Mouse (Mus musculus): Measurements from ENCODE around the gene Map4k5.

Map4k5 gene

DNA sequence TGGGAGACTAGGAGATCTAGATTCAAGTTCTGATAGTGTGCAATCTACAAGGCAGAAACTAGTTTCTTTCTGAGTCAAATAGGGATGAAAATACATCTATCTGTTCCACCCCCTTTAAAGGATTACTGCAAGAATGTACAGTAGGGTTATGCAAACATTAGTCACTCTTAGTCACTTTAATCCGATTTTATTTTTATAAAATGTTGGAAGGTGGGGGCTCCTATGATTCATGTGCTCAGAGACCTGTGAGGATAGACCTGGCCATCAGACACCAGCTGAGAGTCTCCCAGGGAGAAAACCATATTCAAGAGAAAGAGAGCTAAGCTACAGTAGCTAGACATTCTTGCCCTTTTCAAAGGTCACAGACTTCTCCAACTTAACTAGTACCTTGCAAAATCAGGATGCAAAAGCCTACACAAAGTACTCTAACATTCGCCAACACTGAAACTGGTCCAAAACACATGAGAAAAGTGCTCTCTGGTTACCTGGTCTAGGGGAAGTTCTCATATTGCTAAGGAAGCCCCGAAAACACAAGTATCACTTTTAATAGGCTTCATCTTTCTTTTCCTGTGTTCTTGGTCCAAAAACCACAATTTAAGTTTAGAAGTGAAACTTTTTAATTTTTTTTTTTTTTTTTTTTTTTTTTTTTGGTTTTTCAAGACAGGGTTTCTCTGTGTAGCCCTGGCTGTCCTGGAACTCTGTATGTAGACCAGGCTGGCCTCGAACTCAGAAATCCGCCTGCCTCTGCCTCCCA is 7.7 kb downstream of the Map4k5 start:
- DNase-seq = no peak

DNA sequence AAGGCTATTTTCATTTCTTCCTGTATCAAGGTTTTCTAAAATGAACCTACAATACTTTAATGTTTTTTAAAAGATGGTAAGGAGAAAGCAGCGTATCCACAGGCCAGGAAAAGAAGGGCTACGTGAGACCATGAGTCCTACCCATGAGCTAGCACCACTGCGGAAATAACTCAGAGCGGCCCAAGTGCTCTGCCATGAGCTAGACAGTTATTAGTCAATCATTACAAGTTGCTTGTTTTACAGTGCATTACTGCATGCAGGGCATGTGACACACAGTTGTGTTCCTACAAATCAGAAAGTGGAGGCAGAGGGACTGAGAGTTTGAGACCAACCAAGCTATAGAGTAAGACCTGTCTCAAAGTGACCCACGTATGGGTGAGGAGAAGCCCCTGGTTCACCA is 8.9 kb downstream of the Map4k5 start:
- no peak for DNase-seq

GRCm38 (mm10) chr12:69881198-69881905 is 11.6 kb downstream of the Map4k5 start:
- no peak for DNase-seq

DNA sequence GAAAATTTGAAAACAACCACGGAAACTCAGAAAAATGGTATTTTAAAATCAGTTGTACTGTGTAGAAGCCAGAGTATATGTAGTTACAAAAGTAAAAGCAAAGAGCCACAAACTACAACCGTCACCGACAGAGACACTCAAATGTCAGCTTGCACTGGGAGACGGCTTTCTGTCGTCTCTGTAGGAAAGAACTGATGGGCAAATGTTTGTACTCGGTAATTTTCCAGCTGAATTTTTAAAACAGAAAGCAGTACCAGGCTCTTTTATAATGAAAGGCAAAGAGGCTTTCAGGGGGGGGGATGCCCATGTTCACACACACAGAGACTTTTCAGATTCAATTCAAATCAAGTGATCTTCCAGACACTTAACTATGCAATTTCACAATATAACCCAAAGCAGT is 13.3 kb downstream of the Map4k5 start:
- DNase-seq = no peak

- DNase-seq = no peak
Observed at GRCm38 (mm10) chr12:69879172-69879665, 13.8 kb downstream of the Map4k5 start.

DNA sequence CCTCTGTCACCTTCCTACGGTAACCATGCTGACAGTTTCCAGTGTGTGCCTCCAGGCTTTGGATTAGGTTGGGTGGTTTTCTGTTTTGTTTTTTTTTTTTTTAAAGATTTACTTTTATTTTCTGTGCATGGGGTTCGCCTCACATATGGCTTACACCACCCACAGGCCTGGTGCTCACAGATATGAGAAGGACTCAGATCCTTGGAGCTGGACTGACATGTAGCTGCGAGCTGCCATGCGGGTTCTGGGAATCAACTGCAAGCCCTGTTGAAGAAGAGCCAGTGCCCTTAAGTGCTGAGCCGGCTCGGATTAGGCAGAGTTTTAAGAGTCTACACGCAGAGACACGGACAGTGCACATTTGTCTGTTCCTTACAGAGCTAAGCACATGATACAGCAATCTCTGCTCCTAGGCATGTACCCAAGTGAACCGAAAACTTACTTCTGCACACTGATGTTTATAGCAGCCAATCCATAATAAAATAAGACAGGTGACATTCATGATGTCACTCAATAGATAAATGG is 15.1 kb downstream of the Map4k5 start:
- DNase-seq = no peak

- DNase-seq = no peak
Observed at GRCm38 (mm10) chr12:69871632-69872031, 21.4 kb downstream of the Map4k5 start.

DNA sequence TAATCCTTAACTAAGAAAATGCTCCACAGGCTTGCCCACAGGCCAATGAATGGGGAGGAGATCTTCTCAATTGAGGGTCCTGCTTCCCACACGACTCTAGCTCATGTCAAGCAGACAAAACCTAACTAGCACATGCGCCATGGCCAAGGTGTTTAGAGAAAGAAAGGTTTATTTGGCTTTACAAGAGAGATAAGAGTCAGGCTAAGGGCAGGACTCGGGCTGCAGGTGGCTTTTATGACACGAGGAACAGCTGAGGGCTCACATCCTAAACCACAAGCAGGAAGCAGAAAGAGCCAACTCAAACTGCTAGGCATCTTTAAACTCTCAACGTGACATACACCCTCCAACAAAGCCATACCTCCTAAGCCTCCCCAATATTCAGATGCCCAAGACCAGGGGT is 25.7 kb downstream of the Map4k5 start:
- DNase-seq = no peak

DNA sequence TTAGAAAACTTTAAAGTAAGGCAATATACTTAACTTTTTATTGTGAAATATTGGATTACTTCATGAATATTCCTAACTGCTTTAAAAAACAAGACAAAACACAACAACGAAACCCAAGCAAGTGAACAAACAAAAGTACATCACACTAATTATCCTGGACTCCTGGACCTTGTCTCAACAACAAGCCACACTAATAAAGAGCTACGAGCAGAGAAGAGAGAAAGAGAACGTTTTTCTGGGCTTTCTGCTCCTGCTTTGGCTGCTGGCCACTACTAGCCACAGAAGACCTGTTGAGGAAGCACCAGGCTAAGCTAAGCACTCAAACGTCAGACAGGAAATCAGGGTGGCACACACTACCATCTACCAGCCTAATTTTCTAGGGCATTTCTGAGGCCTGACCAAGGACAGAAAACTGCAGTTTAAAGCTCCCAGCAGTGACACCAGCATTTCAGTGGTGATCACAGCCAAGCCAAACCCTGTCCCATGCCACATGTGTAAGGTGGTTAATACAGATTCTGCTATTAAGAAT is 28.8 kb downstream of the Map4k5 start:
- DNase-seq = no peak

- DNase-seq = no peak
Observed at GRCm38 (mm10) chr12:69863505-69863904, 29.5 kb downstream of the Map4k5 start.

DNA sequence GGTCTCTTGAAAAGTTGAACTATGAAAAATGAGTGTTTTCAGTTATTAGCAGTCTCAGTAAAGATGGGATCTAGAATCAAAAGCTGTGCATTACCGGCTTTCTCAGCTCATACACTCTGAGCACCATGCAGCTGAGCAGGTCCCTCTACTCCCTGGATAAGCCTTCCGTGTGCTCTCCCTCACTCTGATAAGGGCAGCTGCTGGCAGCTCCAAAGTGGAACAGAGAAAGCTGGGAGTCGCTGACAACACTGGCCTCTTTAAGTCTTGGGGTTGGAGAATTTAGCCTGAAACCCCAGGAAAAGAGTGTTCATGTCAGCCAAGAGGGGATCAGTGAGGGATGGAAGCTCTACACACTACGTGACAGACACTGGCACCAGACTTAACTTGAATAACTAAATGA is 34.2 kb downstream of the Map4k5 start:
- DNase-seq = peak; percentile 68

GRCm38 (mm10) chr12:69857597-69857996 is 35.4 kb downstream of the Map4k5 start:
- peak; percentile 60 for DNase-seq

DNA sequence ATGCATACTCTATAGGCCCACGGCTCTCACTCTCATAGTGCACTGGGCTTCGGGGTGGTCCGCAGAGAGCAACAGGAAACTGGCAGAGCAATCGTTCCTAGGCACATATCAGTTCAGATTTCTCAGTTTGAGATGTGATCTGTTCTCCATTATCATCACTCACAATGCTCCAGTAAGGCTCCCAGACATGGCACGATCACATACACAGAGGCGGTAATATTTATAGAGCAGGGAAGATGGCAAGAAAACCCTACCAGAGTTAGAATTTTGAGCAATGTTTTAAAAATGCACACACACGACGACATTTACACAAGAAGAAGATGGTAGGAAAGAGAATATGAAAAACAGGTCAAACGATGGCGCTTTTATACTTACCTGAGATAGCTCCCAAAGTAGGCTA is 36.6 kb downstream of the Map4k5 start:
- DNase-seq = no peak

DNA sequence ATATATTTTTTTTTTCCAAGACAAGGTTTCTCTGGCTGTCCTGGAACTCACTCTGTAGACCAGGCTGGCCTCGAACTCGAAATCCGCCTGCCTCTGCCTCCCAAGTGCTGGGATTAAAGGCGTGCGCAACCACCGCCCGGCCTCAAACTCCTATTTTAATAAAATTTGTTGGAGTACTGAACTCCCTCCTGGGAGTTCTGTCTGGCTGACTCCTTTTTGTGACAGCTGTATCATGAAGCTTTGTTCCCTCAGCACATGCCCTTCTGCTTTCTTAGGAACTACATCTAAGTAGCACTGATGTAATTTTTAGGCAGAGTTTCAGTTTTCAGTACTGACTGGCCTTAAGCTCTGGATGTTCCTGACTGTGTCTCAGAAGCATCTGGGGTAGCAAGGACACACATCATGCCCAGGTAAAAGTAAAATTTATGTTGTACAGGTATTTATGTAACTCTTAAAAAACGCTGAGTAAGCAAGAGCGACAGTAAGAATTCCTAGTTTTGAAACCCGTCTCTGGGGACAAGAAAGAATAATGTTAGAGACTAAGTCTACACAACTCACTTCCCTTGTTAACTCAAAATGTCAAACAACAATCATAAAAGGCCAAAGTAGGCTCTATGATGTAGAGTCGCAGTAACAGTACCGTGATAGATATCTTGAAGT is 37.2 kb downstream of the Map4k5 start:
- no peak for DNase-seq

DNA sequence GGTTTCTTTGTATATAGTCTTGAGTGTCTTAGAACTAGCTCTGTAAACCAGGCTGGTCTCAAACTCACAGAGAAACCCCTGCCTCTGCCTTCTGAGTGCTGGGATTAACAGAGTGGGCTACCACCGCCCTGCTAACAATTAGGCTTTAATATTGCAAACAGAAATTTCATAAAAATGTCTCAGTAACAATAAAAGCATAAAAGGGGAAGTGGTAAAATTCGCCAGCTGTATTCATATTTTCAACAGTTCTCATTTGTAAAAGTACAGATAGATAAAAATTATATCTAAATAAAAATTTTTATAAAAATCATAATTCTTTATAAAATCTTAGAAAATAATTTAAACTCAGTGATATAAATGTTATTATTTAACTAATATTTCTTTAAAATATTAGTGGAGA is 39.1 kb downstream of the Map4k5 start:
- no peak for DNase-seq

- no peak for DNase-seq
Observed at GRCm38 (mm10) chr12:69853387-69853786, 39.6 kb downstream of the Map4k5 start.

DNA sequence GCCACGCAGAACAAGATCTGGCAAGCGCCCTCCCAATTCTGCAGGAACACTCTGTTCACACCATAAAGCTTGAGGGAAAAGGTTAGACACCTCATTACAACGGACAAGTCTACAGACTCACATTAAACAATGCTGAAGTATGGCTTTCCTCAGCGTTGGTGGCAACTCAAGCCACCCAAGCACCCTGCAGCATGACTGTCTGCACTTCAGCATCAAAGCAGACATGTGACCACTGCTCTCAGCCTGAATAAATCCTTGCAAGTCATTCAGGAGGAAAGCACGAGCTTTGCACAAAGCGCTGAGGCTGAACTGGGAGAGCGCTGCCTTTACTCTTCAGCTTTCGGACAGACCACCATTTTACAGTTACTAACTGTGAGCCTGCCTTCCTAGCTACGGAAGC is 40.7 kb downstream of the Map4k5 start:
- DNase-seq = no peak

DNA sequence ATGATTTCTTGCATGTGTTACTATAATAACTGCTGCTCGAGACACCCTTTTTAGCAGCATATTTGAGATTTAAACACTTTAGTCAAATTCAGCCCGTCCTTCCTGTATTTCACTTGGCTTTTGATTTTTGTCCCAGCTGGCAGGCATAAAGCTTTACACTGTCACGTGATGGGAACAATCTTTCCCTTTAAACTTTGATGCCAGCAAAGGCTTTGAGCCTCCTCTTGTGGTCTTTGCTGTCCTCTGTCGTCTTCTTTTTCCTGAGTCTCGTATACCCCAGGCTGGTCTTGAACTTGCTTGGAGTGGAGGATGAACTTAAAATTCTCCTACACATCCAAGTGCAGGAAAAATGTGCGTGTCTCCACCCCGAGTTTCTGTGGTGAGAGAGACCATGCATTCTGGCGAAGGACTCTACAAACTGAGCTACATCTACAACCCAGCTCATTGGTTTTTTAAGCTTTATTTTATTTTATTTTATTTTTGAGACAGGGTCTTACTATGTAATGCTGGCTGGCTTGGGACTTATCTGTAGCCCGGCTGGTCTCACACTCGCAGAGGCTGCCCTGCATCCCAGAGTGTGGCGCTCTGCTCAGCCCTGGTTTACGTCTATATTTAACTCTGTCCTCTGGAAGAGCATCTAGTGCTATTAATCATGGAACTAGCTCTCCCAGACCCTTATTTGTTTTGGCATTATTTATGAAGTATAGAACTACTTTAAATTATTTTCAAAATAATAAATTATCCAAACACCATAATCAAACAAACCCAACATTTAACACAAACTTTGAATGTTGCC is 44.7 kb downstream of the Map4k5 start:
- DNase-seq = no peak

DNA sequence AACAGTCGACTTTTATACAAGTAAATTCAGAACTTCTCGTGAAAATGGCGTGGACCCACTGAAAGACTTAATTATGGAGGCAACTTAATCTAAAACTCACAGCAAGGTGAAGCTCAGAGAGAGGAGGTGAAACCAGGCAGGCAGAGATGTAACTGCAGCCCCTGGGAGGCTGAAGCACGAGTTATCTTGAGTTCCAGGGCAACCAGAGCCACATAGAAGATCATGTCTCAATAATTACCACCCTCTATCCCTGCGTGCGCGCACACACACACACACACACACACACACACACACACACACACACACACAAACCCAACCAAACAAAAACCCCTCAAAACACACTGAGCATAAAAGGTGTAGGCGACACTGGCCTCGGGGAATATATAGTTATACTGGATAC is 46.5 kb downstream of the Map4k5 start:
- no peak for DNase-seq

DNA sequence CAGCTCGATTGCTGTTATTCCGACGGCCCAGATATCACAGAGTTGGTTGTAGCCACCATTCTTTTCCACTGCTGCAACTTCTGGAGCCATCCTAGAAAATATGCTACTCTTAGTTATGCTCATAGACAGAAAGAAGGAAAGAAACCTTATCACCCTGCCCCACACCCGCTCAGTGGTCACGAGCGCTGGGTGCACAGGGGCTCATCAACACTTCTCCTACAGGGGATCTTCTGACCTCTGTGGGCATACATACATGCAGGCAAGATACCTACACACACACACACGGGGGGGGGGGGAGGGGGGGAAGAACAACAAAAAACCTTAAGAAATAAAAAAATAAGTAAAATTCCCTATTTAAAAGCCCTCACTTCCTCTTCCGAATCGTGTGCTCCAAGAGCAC is 47.3 kb downstream of the Map4k5 start:
- DNase-seq = no peak

DNA sequence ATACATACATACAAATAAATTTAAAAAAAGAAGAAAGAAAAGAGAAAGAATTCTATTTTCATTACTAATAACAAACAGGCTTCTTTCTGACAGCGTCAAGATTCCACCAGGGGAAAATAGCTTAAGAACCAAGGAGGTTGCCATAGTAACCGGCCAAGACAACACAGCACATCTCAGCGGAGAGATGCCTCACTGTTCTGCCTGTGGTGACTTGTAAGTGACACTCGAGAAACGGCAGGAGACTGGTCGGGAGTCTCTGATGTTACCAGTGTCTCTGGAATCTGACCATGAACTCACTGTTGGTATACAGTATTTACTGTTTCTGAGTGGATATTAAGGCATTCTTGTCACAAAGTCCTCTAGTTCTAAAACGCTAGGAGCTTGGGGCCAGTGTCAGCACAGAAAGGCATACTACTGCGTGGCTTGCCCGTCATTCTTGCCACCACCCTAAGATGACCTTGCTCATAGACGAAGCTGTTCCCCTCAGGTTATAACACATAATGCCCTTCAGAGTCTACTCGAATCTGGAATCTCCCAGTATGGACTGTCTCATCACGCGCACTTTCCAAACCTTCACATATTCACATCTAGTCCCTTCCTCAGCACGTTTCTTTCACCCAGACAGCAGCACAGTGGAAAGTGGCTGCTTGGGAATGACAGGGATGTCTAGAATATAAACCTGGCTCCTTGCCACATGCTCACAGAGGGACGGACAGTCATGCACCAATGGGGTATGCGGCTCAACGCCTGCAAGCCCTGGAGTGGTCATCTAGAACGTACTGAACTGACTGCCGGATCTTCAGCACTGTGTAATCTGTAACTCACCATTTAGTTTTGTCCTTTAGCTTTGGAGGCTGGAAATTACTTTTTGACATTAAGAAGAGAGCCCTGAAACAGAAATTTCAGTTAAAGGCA is 49.2 kb downstream of the Map4k5 start:
- DNase-seq = no peak
